Mouse (Mus musculus): ENCODE results near the gene Gm10591.
"Not testable (repeated sequence)": the region's sequence is repeated elsewhere in the genome, so short reads cannot be mapped to it uniquely, and the experiment has no call there.

- not testable (repeated sequence) for TF ChIP-seq CTCF, POLR2A (IDR thresholded peaks at IDR 0.05; ENCODE audit: insufficient read depth, low read depth, low read length)
These were observed 43.0 kb downstream of the Gm10591 start, which contains the start of gene Ccl27b for GRCm38 (mm10) chr4:42654951-42655350.

Data from olfactory bulb, adult 2 months (tissue).